Mouse (Mus musculus) olfactory bulb, adult 2 months (tissue): ENCODE results near the gene Gm11937.

Experiments used
- CTCF ChIP-seq: fragments of 200-500 bp; IDR thresholded peaks from 2 replicates; pipeline ENCODE4 v1.5.1; 2012; ENCODE audit warnings: low read depth, mild to moderate bottlenecking, low read length, moderate library complexity; ENCODE audit not compliant: insufficient read depth
- POLR2A ChIP-seq: fragments of 200-500 bp; IDR thresholded peaks from 2 replicates; pipeline ENCODE4 v1.6.1; 2012; ENCODE audit warnings: mild to moderate bottlenecking, low read depth, low read length, moderate library complexity; ENCODE audit not compliant: insufficient read depth

GRCm38 (mm10) chr11:99646444-99646843 is 36.5 kb upstream of the Gm11937 start:
- TF ChIP-seq CTCF = no peak
- no peak for TF ChIP-seq POLR2A
